Mouse (Mus musculus) CD8-positive naive resting alpha-beta T cell, adult 2 months (primary cell): ENCODE data around the gene Flad1.
A peak's percentile ranks its signal among the peaks of the same experiment; 100 is the strongest.

Experiments
- DNase-seq, 2 experiments: peaks; one replicate each; pipeline ENCODE4 v3.0.0; 2022; ENCODE audit warnings: low read depth in 2 of 2, low spot score in 2 of 2

The Flad1 gene

GRCm38 (mm10) chr3:89396654-89397005 is 15.0 kb downstream of the Flad1 start:
- no peak for DNase-seq

GRCm38 (mm10) chr3:89395806-89396653 is 15.6 kb downstream of the Flad1 start:
- DNase-seq = peak in 1 of 2 experiments; percentile 51

- DNase-seq = no peak
Observed at GRCm38 (mm10) chr3:89395419-89395805, 16.3 kb downstream of the Flad1 start.

- DNase-seq = no peak
Observed at GRCm38 (mm10) chr3:89394894-89395256, 16.8 kb downstream of the Flad1 start.

- DNase-seq = no peak
Observed at GRCm38 (mm10) chr3:89394006-89394893, 17.4 kb downstream of the Flad1 start, which contains the start of gene Zbtb7b. TSS of gene Zbtb7b (minus strand) at chr3:89394776.

GRCm38 (mm10) chr3:89393605-89394004 is 18.1 kb downstream of the Flad1 start:
- no peak for DNase-seq

- DNase-seq = no peak
Observed at GRCm38 (mm10) chr3:89392871-89393311, 18.8 kb downstream of the Flad1 start.

- no peak for DNase-seq
Observed at GRCm38 (mm10) chr3:89391663-89392511, 19.8 kb downstream of the Flad1 start.

- no peak for DNase-seq
Observed at GRCm38 (mm10) chr3:89390699-89391662, 20.7 kb downstream of the Flad1 start.

GRCm38 (mm10) chr3:89390111-89390515 is 21.6 kb downstream of the Flad1 start:
- no peak for DNase-seq

GRCm38 (mm10) chr3:89388901-89389740 is 22.5 kb downstream of the Flad1 start:
- DNase-seq = no peak

GRCm38 (mm10) chr3:89388134-89388881 is 23.4 kb downstream of the Flad1 start:
- DNase-seq = no peak

GRCm38 (mm10) chr3:89387632-89388031 is 24.0 kb downstream of the Flad1 start:
- DNase-seq = no peak

GRCm38 (mm10) chr3:89386438-89387420 is 24.9 kb downstream of the Flad1 start:
- DNase-seq = no peak

- DNase-seq = no peak
Observed at GRCm38 (mm10) chr3:89385451-89385850, 26.2 kb downstream of the Flad1 start.

GRCm38 (mm10) chr3:89384331-89385076 is 27.2 kb downstream of the Flad1 start:
- no peak for DNase-seq
